Mouse (Mus musculus) kidney, adult 2 months (tissue): ENCODE measurements at regions not wholly inside any gene's neighbourhood (a gene's known extent, or its start where the extent isn't known, plus 50 kb on each side); places are given as distances from the start of the nearest gene placed in this dataset.

Source experiments
- DNase-seq: peaks from one replicate; pipeline ENCODE4 v3.0.0; 2021
- H3K27ac ChIP-seq: fragments of 200-500 bp; 2 replicates; pipeline ENCODE4 v1.5.1; 2012; ENCODE audit warnings: low read depth, low read length, control low read depth, inconsistent platforms; ENCODE audit not compliant: insufficient read depth
- H3K27me3 ChIP-seq: fragments of 200-500 bp; replicated peaks from 2 replicates; pipeline ENCODE4 v1.6.1; 2012; ENCODE audit warnings: mild to moderate bottlenecking, moderate library complexity, low read length, inconsistent platforms; ENCODE audit not compliant: control insufficient read depth, insufficient read depth
- H3K36me3 ChIP-seq: fragments of 200-500 bp; 2 replicates; pipeline ENCODE4 v1.6.1; 2012; ENCODE audit warnings: mild to moderate bottlenecking, moderate library complexity, low read length, inconsistent platforms; ENCODE audit not compliant: control insufficient read depth, insufficient read depth
- H3K4me1 ChIP-seq: fragments of 200-500 bp; 2 replicates; pipeline ENCODE4 v1.6.1; 2011; ENCODE audit warnings: low read length; ENCODE audit not compliant: control insufficient read depth, insufficient read depth
- H3K4me3 ChIP-seq: fragments of 200-500 bp; 2 replicates; pipeline ENCODE4 v1.5.1; 2011; ENCODE audit warnings: mild to moderate bottlenecking, low read depth, low read length, control low read depth; ENCODE audit not compliant: insufficient read depth
- CTCF ChIP-seq: fragments of 200-500 bp; conservative IDR thresholded peaks from 2 replicates; pipeline ENCODE4 v1.5.1; 2011; ENCODE audit warnings: low read depth, mild to moderate bottlenecking, control low read depth, low read length, moderate library complexity, mixed read lengths; ENCODE audit not compliant: insufficient read depth, insufficient read length
- POLR2A ChIP-seq: fragments of 200-500 bp; IDR thresholded peaks from one replicate; pipeline ENCODE4 v1.6.1; 2011; ENCODE audit warnings: low read depth, low read length, control low read depth
- WGBS: fragments of 180-500 bp; shearing (Covaris S2); methylation state at CpG from one replicate; pipeline ENCODE4 v1.1.7; 2018; 5-methylcytosine and 5-hydroxymethylcytosine counted together

DNA sequence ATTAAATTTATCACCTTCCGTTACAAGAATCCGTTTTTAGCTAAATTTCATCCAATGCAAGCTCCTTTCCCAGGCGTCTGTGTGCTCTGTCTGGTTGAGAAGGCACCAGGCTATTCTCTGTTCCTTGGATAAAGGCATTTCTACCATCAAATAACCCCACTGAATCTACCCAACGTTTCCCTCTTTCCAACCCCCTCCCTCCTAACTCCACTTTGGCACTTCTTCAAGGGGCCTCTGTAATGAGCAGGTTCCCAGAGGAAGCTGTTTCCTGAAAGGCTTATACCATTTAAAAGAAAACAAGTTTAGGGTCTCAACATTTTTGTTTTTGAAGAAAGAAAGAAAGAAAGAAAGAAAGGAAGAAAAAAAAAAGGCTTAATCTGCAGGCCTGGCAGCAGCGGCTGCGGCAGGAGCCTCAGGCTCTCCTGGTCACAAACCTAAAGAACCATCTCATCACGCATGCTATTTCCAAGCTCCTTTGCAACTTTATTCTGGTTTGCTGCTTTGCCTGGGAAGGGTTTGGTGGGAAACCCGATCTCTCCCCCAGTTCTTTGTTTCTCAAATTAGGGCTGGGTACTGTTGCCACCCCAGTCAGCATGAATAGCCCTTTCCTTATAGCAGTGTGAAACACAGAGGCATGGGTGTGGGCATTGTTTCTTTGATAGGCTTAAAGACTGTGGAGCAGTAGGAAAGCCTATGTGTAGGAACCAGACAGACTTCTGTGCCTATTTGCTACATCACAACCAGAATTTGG is 160.5 kb upstream of the Tnc start:
- no peak for DNase-seq
- no peak for TF ChIP-seq CTCF
- no peak for TF ChIP-seq POLR2A
- Histone ChIP-seq H3K27me3 (no peaks in the 10 kb centered on the region), H3K4me3 (no peak overlapping the region), H3K36me3 (no peaks in the 10 kb centered on the region), H3K27ac (no peak overlapping the region), H3K4me1 (no peaks in the 10 kb centered on the region)
- WGBS: 44% methylated on average over 8 of the region's 8 CpGs

DNA sequence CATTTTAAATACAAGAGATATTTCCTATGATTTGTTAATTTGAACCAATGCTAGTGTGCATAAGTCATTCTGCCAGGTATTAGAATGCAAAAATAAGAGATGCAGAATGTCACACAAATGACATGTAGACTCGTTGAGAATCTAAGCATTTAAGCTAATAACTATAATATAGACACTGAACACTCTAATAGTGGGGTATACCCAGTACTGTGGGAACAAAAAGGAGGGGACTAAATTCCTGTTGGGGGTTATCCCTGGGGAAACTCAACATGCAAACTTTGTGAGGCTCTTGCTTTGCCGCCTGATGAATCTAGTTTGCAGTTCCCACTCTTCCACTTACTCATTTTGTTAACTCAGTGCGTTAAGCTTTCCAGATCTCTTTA is 154.0 kb upstream of the Tnc start:
- no peaks in the 10 kb centered on the region for H3K36me3 ChIP-seq
- no peak for TF ChIP-seq CTCF
- no peak for TF ChIP-seq POLR2A
- H3K27ac ChIP-seq: no peak overlapping the region
- H3K4me3 ChIP-seq: no peak overlapping the region
- no peak for DNase-seq
- no peaks in the 10 kb centered on the region for H3K27me3 ChIP-seq
- H3K4me1 ChIP-seq: no peaks in the 10 kb centered on the region
- 80% methylated on average over 3 of the region's 3 CpGs for WGBS

DNA sequence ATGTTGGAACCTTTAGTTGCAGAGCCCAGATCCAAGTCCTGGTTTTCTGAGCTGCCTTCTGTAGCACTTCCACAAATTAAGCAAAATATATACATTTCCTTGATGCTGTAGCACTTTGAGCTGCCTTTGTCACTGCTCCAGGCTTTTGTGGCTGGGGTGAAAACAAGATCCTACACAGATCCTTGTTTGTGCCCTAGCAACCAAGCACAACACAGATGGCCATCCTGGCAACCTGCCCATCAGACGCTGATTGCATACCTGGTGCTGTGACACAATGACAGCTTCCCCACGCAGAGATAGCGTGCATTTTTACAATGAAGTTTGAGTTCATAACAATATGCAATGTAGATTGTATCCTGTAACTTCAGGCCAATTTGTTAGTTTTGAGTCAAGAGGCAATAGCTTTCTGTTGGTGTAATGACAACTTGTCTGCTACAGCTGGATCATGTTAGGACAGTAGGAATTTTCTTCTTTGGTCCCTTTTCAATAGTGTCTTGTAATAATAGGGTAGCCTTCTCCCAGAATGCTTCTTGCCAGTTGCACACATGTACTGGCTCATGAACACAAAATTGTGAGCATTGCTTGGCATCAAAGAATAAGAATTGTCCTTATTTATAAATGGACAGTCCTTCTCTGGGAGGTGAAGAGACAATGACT is 153.5 kb upstream of the Tnc start:
- WGBS: 54% methylated on average over 3 of the region's 3 CpGs
- Histone ChIP-seq H3K4me1 (no peaks in the 10 kb centered on the region), H3K36me3 (no peaks in the 10 kb centered on the region), H3K27ac (no peak overlapping the region), H3K4me3 (no peak overlapping the region), H3K27me3 (no peaks in the 10 kb centered on the region)
- DNase-seq: no peak
- TF ChIP-seq POLR2A: no peak

DNA sequence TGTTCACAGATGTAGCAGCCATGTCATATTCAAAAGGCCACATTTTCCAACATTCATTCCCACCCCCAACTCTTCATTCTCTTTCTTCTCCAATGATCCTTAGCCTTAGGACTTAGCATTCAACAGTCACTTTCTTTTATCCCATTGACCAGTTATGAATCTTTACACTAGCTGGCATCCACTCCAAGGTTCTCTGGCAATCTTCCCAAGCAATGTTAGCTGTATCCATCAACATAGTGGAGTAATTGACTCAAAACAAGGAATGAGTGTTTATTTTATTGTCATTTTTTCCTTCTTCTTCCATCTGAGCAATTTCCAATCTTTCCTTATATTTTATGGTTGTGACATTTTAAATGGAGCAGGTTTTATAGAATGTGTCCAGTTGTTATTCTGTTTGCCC is 138.2 kb upstream of the Tnc start:
- no peaks in the 10 kb centered on the region for H3K36me3 ChIP-seq
- H3K4me3 ChIP-seq: no peak overlapping the region
- TF ChIP-seq CTCF (no peak), POLR2A (no peak)
- H3K27me3 ChIP-seq: no peaks in the 10 kb centered on the region; the same call in 1 of the 2 replicates
- H3K27ac ChIP-seq: no peak overlapping the region
- H3K4me1 ChIP-seq: no peaks in the 10 kb centered on the region
- DNase-seq: no peak

DNA sequence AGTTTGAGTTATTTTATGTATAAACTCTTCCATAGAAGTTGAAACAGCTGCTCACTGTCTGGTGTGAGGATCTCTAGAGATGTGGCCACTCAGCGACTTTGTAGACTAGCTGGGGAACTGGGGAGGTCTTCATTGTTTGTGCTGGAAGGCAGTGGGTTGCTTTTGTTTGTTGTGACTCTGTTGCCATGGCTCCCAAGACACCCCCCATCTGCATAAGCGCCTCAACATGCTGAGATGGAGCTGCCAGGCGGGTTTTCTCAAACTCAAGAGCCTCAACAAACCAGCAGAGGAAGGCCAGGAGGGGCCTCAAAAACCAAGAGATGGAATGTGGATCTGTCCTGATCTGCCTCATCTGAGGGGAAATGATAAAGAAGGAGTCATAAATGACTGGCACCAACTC is 129.1 kb upstream of the Tnc start:
- WGBS: 46% methylated on average over 3 of the region's 3 CpGs
- no peak for TF ChIP-seq CTCF
- TF ChIP-seq POLR2A: no peak
- Histone ChIP-seq H3K27ac (no peak overlapping the region), H3K4me3 (no peak overlapping the region), H3K36me3 (no peaks in the 10 kb centered on the region), H3K27me3 (no peaks in the 10 kb centered on the region), H3K4me1 (no peaks in the 10 kb centered on the region)
- DNase-seq: no peak

DNA sequence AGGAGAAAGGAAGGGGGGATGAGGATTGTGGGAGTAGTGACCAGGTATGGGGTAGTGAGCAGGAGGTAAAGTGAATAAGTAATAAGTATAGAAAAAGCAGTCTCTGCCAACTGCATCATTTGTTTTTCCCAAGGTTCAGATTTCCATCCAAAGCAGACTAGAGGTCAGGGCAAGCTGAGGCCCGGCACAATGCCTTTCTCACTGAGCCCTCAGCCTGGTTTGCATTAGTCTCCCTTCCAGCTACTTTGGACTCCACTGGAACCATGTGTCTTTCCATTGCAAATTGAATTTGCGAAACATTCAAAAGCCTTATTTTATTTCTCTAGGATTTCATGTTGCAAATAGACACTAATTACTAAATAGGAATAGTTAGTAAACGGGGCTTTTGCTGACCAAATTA is 124.7 kb upstream of the Tnc start:
- H3K4me3 ChIP-seq: no peak overlapping the region
- 74% methylated on average over 3 of the region's 3 CpGs for WGBS
- no peaks in the 10 kb centered on the region for H3K4me1 ChIP-seq
- no peak for DNase-seq
- H3K27ac ChIP-seq: no peak overlapping the region
- no peaks in the 10 kb centered on the region for H3K27me3 ChIP-seq
- TF ChIP-seq CTCF: no peak
- TF ChIP-seq POLR2A: no peak
- no peaks in the 10 kb centered on the region for H3K36me3 ChIP-seq

DNA sequence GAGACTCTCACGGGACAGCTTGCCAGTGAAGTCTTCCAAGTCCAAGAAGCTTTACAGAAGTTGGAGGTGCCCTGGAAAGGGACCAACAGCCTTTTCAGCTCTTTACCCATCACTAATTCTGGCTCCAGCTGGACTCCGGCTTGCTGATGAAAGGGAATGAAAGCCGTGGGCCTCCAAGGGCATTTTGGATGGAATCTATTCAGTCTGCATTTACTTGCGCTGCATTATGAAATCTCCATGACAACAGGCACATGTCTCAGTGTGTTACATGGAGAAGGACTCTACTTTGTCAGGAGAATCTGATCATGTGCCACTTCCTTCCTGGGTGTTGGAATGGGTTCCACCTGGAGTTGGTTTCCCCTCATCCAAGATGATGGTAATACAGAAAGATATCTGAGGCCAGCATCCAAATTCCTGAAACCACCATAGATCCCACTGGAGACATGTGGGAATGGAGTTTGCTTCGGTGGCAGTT is 102.2 kb upstream of the Tnc start:
- no peaks in the 10 kb centered on the region for H3K36me3 ChIP-seq
- H3K27me3 ChIP-seq: no peaks in the 10 kb centered on the region
- H3K4me3 ChIP-seq: no peak overlapping the region
- H3K27ac ChIP-seq: no peak overlapping the region
- no peak for DNase-seq
- 70% methylated on average over 5 of the region's 5 CpGs for WGBS
- H3K4me1 ChIP-seq: no peaks in the 10 kb centered on the region
- TF ChIP-seq POLR2A: no peak
- TF ChIP-seq CTCF: no peak

DNA sequence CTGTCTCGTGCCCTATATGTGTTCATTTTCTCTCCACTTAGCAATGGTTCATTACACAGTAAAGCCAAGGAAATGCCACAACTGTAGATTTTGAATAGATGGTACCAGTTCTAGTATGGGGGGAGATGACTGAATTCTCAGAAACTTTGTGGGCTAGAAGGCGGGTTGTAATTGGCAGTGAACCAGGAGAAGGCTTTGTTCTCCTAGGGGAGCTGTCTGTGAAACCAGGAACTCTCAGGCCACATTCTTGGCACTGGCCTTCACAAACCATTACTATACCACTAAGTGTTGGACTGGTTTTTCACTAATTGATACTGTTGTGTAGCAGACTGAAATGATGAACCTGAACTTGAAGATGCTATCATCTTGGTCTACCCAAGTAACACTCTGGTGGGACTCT is 99.1 kb upstream of the Tnc start:
- H3K27ac ChIP-seq: no peak overlapping the region
- DNase-seq: no peak
- WGBS: 72% methylated on average over 2 of the region's 2 CpGs
- TF ChIP-seq CTCF: no peak
- no peak for TF ChIP-seq POLR2A
- no peaks in the 10 kb centered on the region for H3K36me3 ChIP-seq
- H3K4me3 ChIP-seq: no peak overlapping the region
- H3K27me3 ChIP-seq: no peaks in the 10 kb centered on the region
- H3K4me1 ChIP-seq: no peaks in the 10 kb centered on the region
